Mouse (Mus musculus): ENCODE data around the gene Scaper.
A peak's percentile ranks its signal among the peaks of the same experiment; 100 is the strongest.

DNA sequence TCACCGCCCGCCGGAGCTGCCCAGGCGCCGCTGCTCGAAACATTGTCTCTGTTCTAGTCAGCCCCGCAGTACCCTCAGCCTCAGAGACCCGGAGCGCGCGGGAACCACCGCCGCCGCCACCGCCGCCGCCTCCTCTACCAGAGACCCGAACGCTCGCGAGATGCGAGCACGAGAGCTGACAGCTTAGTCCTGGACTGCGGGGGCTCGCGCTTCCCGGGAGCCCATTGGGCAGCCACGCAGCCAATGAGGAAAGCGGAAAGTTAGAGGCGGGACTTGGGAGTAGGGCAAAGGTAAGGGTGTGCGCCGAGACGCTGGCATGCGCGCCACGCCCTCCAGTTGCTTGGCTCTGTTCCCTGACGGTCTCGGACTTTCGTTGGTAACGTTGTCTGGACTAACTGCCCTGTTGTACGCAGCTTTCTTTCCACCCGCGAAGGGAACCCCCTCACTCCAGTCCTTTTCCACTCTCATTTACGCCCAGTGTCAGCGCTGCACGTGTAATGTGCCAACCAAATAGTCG lies 425.8 kb downstream of the Scaper start, which contains the start of gene Etfa:
- TF ChIP-seq CTCF (IDR thresholded peaks at IDR 0.05; ENCODE audit: borderline replicate concordance, extremely low read depth, insufficient read depth, insufficient read length) = no peak
- peak; percentile 52; the same call in 1 of the 2 replicates for TF ChIP-seq POLR2A (IDR thresholded peaks at IDR 0.05; ENCODE audit: borderline replicate concordance, extremely low read depth, insufficient read depth, insufficient read length, poor library complexity, severe bottlenecking)

All from brain, embryonic 14.5 days (tissue).